Mouse (Mus musculus): ENCODE measurements around the gene Lyar. TPM values are rescaled to one million over a fixed set of nuclear protein-coding genes. Genes with fewer than 3 reads are reported as not detected.

The Lyar gene
- polyA plus RNA-seq, 2 experiments = 44.6 to 64.2 TPM

DNA sequence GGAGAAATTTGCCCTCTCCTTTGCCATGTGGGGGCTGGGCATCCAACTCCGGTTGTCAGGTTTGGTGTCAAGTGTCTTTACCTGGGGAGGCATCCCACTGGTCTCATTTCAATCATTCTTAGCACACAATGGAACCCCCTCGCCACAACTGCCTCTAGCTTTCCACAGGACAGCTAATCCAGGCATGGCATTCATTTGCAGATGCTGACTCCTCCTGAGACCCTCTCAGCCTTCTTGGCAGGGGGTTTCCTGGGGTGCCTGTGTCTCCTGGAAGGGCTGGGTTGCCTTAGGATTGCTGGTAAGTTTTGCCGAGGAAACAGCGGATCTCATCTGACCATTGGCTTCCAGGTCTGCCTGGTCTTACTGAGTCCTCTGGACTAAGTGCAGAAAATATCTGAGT, 55.5 kb downstream of the Lyar start, which contains the start of gene Otop1:
TSS of gene Otop1 (plus strand) at position 202 of the 400 bp plus-strand sequence.
- no peak for TF ChIP-seq EP300 (IDR thresholded peaks at IDR 0.05; ENCODE audit: low read depth)
- no peak for TF ChIP-seq CTCF (IDR thresholded peaks at IDR 0.05; ENCODE audit: low read depth)
- no peaks in the 10 kb centered on the region for H3K4me1 ChIP-seq (replicated peaks; ENCODE audit: control insufficient read depth in 2 of 2, insufficient read depth in 2 of 2, low read length in 1 of 2)
- peaks cover 49% of the 10 kb centered on the region for H3K27me3 ChIP-seq (ENCODE audit: control insufficient read depth, insufficient read depth, low read length)
- no peak within 1 kb of the TSS for H3K4me2 ChIP-seq (ENCODE audit: low read depth)
- H3K27ac ChIP-seq = no peak within 1 kb of the TSS
- no peaks in the 10 kb centered on the region for H3K9me3 ChIP-seq (ENCODE audit: control insufficient read depth, low read length)
- no peak within 1 kb of the TSS for H3K9ac ChIP-seq (replicated peaks)
- H3K4me3 ChIP-seq (ENCODE audit: insufficient read depth in 1 of 2, low read depth in 2 of 2, low read length in 2 of 2) = no peak within 1 kb of the TSS
- 11% methylated on average over 4 of the region's 4 CpGs for whole genome bisulfite sequencing (ENCODE audit: insufficient replicate concordance)
- DNase-seq (ENCODE audit: low read depth in 3 of 3, low spot score in 3 of 3) (no peak), ATAC-seq (ENCODE audit: insufficient read depth) (no peak)
- no peaks in the 10 kb centered on the region for H3K36me3 ChIP-seq (replicated peaks; ENCODE audit: control insufficient read depth, insufficient read depth, low read depth)

DNA sequence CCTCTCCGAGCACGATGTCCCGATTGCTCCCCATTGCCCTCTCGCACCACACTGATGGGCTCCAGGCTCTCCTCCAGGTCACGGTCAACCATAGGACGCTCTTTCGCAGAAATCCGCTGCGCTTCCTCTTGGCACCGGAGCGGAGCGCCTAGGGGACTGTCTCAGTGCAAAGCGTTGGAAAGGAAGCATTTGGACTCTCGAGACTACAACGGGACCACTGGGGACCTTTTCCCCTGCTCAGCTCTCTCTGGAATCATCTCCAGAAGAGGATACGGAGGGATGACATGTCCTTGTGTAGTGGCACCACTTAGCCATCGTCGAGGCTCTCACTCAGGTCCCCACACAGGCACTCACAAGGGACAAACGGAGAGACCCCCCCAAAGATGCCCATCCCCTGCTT, 56.2 kb downstream of the Lyar start:
- TF ChIP-seq EP300 (IDR thresholded peaks at IDR 0.05; ENCODE audit: low read depth) (no peak), CTCF (IDR thresholded peaks at IDR 0.05; ENCODE audit: low read depth) (no peak)
- Histone ChIP-seq H3K36me3 (replicated peaks; ENCODE audit: control insufficient read depth, insufficient read depth, low read depth) (no peaks in the 10 kb centered on the region), H3K4me3 (ENCODE audit: insufficient read depth in 1 of 2, low read depth in 2 of 2, low read length in 2 of 2) (no peak overlapping the region), H3K4me2 (ENCODE audit: low read depth) (no peak overlapping the region), H3K27me3 (ENCODE audit: control insufficient read depth, insufficient read depth, low read length) (peaks cover 49% of the 10 kb centered on the region), H3K9me3 (ENCODE audit: control insufficient read depth, low read length) (no peaks in the 10 kb centered on the region), H3K9ac (replicated peaks) (no peak overlapping the region), H3K4me1 (replicated peaks; ENCODE audit: control insufficient read depth in 2 of 2, insufficient read depth in 2 of 2, low read length in 1 of 2) (no peaks in the 10 kb centered on the region), H3K27ac (no peak overlapping the region)
- ATAC-seq (ENCODE audit: insufficient read depth) (no peak), DNase-seq (ENCODE audit: low read depth in 3 of 3, low spot score in 3 of 3) (no peak)
- 5% methylated on average over 19 of the region's 19 CpGs for WGBS (ENCODE audit: insufficient replicate concordance)

DNA sequence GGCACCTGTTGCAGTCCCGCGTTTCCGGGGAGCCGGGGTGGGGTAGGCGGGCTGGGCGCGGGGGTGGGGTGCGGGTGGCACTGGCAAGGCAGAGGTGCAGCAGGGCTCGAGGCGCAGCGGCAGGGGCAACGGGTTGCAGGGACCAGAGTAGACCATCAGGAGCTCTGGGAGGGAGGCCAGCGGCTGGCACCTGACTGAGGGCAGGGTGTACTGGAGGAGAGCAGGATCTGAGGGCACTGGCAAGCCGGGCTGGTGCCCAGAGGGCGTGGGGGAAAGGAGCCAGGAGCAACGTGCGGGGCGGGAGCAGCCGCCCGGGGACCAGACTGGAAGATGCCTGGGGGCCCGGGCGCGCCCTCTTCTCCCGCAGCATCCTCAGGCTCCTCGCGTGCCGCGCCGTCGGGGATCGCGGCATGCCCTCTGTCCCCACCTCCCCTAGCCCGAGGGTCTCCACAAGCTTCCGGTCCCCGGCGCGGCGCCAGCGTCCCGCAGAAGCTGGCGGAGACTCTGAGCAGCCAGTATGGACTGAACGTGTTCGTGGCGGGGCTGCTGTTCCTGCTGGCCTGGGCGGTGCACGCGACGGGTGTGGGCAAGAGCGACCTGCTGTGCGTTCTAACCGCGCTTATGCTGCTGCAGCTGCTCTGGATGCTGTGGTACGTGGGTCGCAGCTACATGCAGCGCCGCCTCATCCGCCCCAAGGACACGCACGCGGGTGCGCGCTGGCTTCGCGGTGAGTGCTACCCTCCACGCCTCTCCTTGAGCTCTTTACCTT, 57.0 kb downstream of the Lyar start:
- TF ChIP-seq EP300 (IDR thresholded peaks at IDR 0.05; ENCODE audit: low read depth) = no peak
- no peak for TF ChIP-seq CTCF (IDR thresholded peaks at IDR 0.05; ENCODE audit: low read depth)
- no peak overlapping the region for H3K27ac ChIP-seq
- no peaks in the 10 kb centered on the region for H3K4me1 ChIP-seq (replicated peaks; ENCODE audit: control insufficient read depth in 2 of 2, insufficient read depth in 2 of 2, low read length in 1 of 2)
- H3K36me3 ChIP-seq (replicated peaks; ENCODE audit: control insufficient read depth, insufficient read depth, low read depth) = no peaks in the 10 kb centered on the region
- H3K27me3 ChIP-seq (ENCODE audit: control insufficient read depth, insufficient read depth, low read length) = peaks cover 49% of the 10 kb centered on the region
- H3K4me2 ChIP-seq (ENCODE audit: low read depth) = no peak overlapping the region
- ATAC-seq (ENCODE audit: insufficient read depth) (no peak), DNase-seq (ENCODE audit: low read depth in 3 of 3, low spot score in 3 of 3) (no peak)
- H3K9me3 ChIP-seq (ENCODE audit: control insufficient read depth, low read length) = no peaks in the 10 kb centered on the region
- H3K4me3 ChIP-seq (ENCODE audit: insufficient read depth in 1 of 2, low read depth in 2 of 2, low read length in 2 of 2) = no peak overlapping the region
- no peak overlapping the region for H3K9ac ChIP-seq (replicated peaks)
- WGBS (ENCODE audit: insufficient replicate concordance) = 3% methylated on average over 65 of the region's 65 CpGs

DNA sequence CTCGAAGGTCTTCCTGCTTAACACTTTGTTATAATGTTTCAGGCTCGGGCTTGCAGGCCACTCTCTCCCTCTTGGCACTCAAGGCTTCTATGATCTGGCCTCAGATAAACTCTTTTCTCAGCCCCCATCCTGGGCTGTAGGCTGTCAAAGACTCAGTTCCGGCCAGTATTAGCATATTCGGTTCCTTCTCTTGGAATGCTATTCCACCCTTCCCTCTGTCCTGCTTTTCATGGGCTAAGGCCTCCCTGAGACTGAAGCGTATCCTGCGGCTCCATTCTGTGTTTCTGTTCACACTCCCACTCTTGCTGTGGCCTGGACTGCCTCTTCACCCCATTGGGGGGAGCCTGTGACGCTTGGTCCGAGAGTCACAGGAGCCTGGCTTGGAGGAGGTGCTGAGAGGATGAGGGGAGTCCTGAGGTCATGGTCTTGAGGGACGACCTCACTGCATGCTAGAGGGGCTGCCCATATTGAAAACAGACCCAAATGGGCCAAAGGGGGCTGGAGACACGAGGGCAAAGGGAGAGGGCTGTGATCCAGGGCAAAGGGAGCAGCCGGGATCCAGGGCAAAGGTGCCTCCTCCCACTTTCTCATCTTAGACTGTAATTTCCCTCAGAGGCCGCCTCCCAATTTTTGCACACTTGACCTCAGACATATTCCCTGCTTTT, 57.8 kb downstream of the Lyar start:
- no peak overlapping the region for H3K4me3 ChIP-seq (ENCODE audit: insufficient read depth in 1 of 2, low read depth in 2 of 2, low read length in 2 of 2)
- H3K4me2 ChIP-seq (ENCODE audit: low read depth) = no peak overlapping the region
- DNase-seq (ENCODE audit: low read depth in 3 of 3, low spot score in 3 of 3) (no peak), ATAC-seq (ENCODE audit: insufficient read depth) (no peak)
- H3K36me3 ChIP-seq (replicated peaks; ENCODE audit: control insufficient read depth, insufficient read depth, low read depth) = no peaks in the 10 kb centered on the region
- no peaks in the 10 kb centered on the region for H3K9me3 ChIP-seq (ENCODE audit: control insufficient read depth, low read length)
- no peak overlapping the region for H3K9ac ChIP-seq (replicated peaks)
- no peaks in the 10 kb centered on the region for H3K4me1 ChIP-seq (replicated peaks; ENCODE audit: control insufficient read depth in 2 of 2, insufficient read depth in 2 of 2, low read length in 1 of 2)
- TF ChIP-seq EP300 (IDR thresholded peaks at IDR 0.05; ENCODE audit: low read depth) (no peak), CTCF (IDR thresholded peaks at IDR 0.05; ENCODE audit: low read depth) (no peak)
- WGBS (ENCODE audit: insufficient replicate concordance) = 18% methylated on average over 12 of the region's 12 CpGs
- no peak overlapping the region for H3K27ac ChIP-seq
- peaks cover 49% of the 10 kb centered on the region for H3K27me3 ChIP-seq (ENCODE audit: control insufficient read depth, insufficient read depth, low read length)

DNA sequence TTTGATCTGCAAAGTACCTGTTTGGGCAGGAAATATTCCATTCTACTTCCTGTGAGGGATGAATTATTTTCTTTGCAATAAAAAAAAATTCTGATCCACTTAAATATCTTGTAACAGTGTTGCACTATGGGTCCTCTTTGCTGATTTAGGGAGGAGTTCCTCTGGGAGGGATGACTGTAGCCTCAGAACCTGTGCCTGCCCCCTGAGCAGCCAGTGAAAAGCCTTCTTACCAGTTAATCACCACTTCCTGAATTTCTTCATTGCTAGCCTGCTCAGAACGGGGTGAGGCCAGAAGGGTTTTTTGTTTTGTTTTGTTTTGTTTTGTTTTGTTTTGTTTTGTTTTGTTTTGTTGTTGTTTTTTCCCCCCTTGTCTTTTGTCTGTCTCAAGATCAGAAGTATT, 59.8 kb downstream of the Lyar start:
- WGBS (ENCODE audit: insufficient replicate concordance) = 7% methylated on average over 1 of the region's 1 CpGs
- H3K27ac ChIP-seq = no peak overlapping the region
- no peaks in the 10 kb centered on the region for H3K36me3 ChIP-seq (replicated peaks; ENCODE audit: control insufficient read depth, insufficient read depth, low read depth)
- TF ChIP-seq CTCF (IDR thresholded peaks at IDR 0.05; ENCODE audit: low read depth) (no peak), EP300 (IDR thresholded peaks at IDR 0.05; ENCODE audit: low read depth) (no peak)
- no peaks in the 10 kb centered on the region for H3K9me3 ChIP-seq (ENCODE audit: control insufficient read depth, low read length)
- no peaks in the 10 kb centered on the region for H3K4me1 ChIP-seq (replicated peaks; ENCODE audit: control insufficient read depth in 2 of 2, insufficient read depth in 2 of 2, low read length in 1 of 2)
- no peak overlapping the region for H3K4me2 ChIP-seq (ENCODE audit: low read depth)
- no peak overlapping the region for H3K9ac ChIP-seq (replicated peaks)
- DNase-seq (ENCODE audit: low read depth in 3 of 3, low spot score in 3 of 3) (no peak), ATAC-seq (ENCODE audit: insufficient read depth) (no peak)
- no peak overlapping the region for H3K4me3 ChIP-seq (ENCODE audit: insufficient read depth in 1 of 2, low read depth in 2 of 2, low read length in 2 of 2)
- H3K27me3 ChIP-seq (ENCODE audit: control insufficient read depth, insufficient read depth, low read length) = peaks cover 44% of the 10 kb centered on the region

Other genes starting within 250 kb of the Lyar start
- gene Stx18, start 181.7 kb upstream of the Lyar start, polyA plus RNA-seq (2012; rRNA removed) = 6.4 and 8.0 TPM in 2 replicates
- 12.6 and 14.7 TPM in 2 replicates for gene Stx18, start 181.7 kb upstream of the Lyar start, polyA plus RNA-seq (2014; fragmentation: Nextera tagmentation; extraction: Ambion mirVana)
- gene Nsg1, start 60.6 kb upstream of the Lyar start, polyA plus RNA-seq (2012; rRNA removed) = 1.3 and 1.5 TPM in 2 replicates
- gene Nsg1, start 60.6 kb upstream of the Lyar start, polyA plus RNA-seq (2014; fragmentation: Nextera tagmentation; extraction: Ambion mirVana) = 0.35 and 0.71 TPM in 2 replicates
- 3.4 and 3.5 TPM in 2 replicates for gene Zbtb49, start within 50 bp of the Lyar start, polyA plus RNA-seq (2012; rRNA removed)
- 2.2 and 2.3 TPM in 2 replicates for gene Zbtb49, start within 50 bp of the Lyar start, polyA plus RNA-seq (2014; fragmentation: Nextera tagmentation; extraction: Ambion mirVana)
- gene Tmem128, start 39.7 kb downstream of the Lyar start, polyA plus RNA-seq (2012; rRNA removed) = 24.0 and 26.7 TPM in 2 replicates
- gene Tmem128, start 39.7 kb downstream of the Lyar start, polyA plus RNA-seq (2014; fragmentation: Nextera tagmentation; extraction: Ambion mirVana) = 49.5 and 51.8 TPM in 2 replicates
- gene Otop1, start 55.5 kb downstream of the Lyar start, polyA plus RNA-seq (2012; rRNA removed) = not detected in 2 replicates
- gene Otop1, start 55.5 kb downstream of the Lyar start, polyA plus RNA-seq (2014; fragmentation: Nextera tagmentation; extraction: Ambion mirVana) = not detected in 2 replicates
- not detected in 2 replicates for gene Drd5, start 98.9 kb downstream of the Lyar start, polyA plus RNA-seq (2012; rRNA removed)
- gene Drd5, start 98.9 kb downstream of the Lyar start, polyA plus RNA-seq (2014; fragmentation: Nextera tagmentation; extraction: Ambion mirVana) = not detected in 2 replicates